Mouse (Mus musculus): ENCODE data around the gene Dus1l. TPM values are rescaled to one million over a fixed set of nuclear protein-coding genes. Genes with fewer than 3 reads are reported as not detected.
"Not testable (repeated sequence)": the region's sequence is repeated elsewhere in the genome, so short reads cannot be mapped to it uniquely, and the experiment has no call there.

Gene Dus1l
- total RNA-seq (2021), result 10 to 100 TPM; 66.8 to 71.1 TPM
- long read RNA-seq, experiment 1, partial matches to known transcripts, result 71 of 111 reads
- long read RNA-seq, experiment 1, other reads (novel, unspliced or antisense), result 40 of 111 reads
- long read RNA-seq, experiment 2, partial matches to known transcripts, result 92 of 172 reads
- long read RNA-seq, experiment 2, other reads (novel, unspliced or antisense), result 80 of 172 reads

- peak; percentile 92 to 94 for DNase-seq (ENCODE audit: low spot score in 2 of 2)
These were observed at the start of gene Dus1l for GRCm38 (mm10) chr11:120795756-120796613. Gene Dus1l, minus strand, starts transcription at chr11:120796403.

- DNase-seq (ENCODE audit: low spot score in 2 of 2), result no peak
These were observed 48.1 kb upstream of the Dus1l start for GRCm38 (mm10) chr11:120844329-120844728.

- DNase-seq (ENCODE audit: low spot score in 2 of 2), result no peak
These were observed 37.5 kb upstream of the Dus1l start for GRCm38 (mm10) chr11:120833555-120834280.

GRCm38 (mm10) chr11:120832962-120833361 lies 36.8 kb upstream of the Dus1l start:
- DNase-seq (ENCODE audit: low spot score in 2 of 2), result not testable (repeated sequence)

- DNase-seq (ENCODE audit: low spot score in 2 of 2), result no peak
These were observed 35.6 kb upstream of the Dus1l start for GRCm38 (mm10) chr11:120831659-120832440.

- DNase-seq (ENCODE audit: low spot score in 2 of 2), result no peak
These were observed 34.5 kb upstream of the Dus1l start for GRCm38 (mm10) chr11:120830686-120831085.

GRCm38 (mm10) chr11:120829757-120830532 lies 33.7 kb upstream of the Dus1l start:
- no peak for DNase-seq (ENCODE audit: low spot score in 2 of 2)

- DNase-seq (ENCODE audit: low spot score in 2 of 2), result no peak
These were observed 32.2 kb upstream of the Dus1l start for GRCm38 (mm10) chr11:120828416-120828815.

GRCm38 (mm10) chr11:120826016-120826953 lies 30.1 kb upstream of the Dus1l start:
- no peak for DNase-seq (ENCODE audit: low spot score in 2 of 2)

GRCm38 (mm10) chr11:120825289-120825863 lies 29.2 kb upstream of the Dus1l start:
- no peak for DNase-seq (ENCODE audit: low spot score in 2 of 2)

GRCm38 (mm10) chr11:120824787-120825288 lies 28.6 kb upstream of the Dus1l start:
- no peak for DNase-seq (ENCODE audit: low spot score in 2 of 2)

GRCm38 (mm10) chr11:120823956-120824786 lies 28.0 kb upstream of the Dus1l start, which contains the start of gene Fasn:
Gene Fasn, minus strand, starts transcription at chr11:120824547.
- DNase-seq (ENCODE audit: low spot score in 2 of 2), result peak; percentile 93 to 96

GRCm38 (mm10) chr11:120823551-120823947 lies 27.3 kb upstream of the Dus1l start:
- DNase-seq (ENCODE audit: low spot score in 2 of 2), result peak in 1 of 2 experiments; percentile 35

GRCm38 (mm10) chr11:120822831-120823550 lies 26.8 kb upstream of the Dus1l start:
- no peak for DNase-seq (ENCODE audit: low spot score in 2 of 2)

GRCm38 (mm10) chr11:120822321-120822720 lies 26.1 kb upstream of the Dus1l start:
- no peak for DNase-seq (ENCODE audit: low spot score in 2 of 2)

GRCm38 (mm10) chr11:120821076-120821922 lies 25.1 kb upstream of the Dus1l start:
- DNase-seq (ENCODE audit: low spot score in 2 of 2), result no peak
